Mouse (Mus musculus): ENCODE measurements around the gene Ezr.

- no peak for TF ChIP-seq GATA1 (IDR thresholded peaks at IDR 0.05; ENCODE audit: borderline replicate concordance, low read length)
- no peak for TF ChIP-seq FLI1 (IDR thresholded peaks at IDR 0.05; ENCODE audit: low read length)
Observed at GRCm38 (mm10) chr17:6736306-6737272, 46.0 kb downstream of the Ezr start.

Measured in megakaryocyte, embryonic 14.5 days (primary cell).